8 mouse cellular contexts compared by ENCODE assay signal in the genomic region with DNA sequence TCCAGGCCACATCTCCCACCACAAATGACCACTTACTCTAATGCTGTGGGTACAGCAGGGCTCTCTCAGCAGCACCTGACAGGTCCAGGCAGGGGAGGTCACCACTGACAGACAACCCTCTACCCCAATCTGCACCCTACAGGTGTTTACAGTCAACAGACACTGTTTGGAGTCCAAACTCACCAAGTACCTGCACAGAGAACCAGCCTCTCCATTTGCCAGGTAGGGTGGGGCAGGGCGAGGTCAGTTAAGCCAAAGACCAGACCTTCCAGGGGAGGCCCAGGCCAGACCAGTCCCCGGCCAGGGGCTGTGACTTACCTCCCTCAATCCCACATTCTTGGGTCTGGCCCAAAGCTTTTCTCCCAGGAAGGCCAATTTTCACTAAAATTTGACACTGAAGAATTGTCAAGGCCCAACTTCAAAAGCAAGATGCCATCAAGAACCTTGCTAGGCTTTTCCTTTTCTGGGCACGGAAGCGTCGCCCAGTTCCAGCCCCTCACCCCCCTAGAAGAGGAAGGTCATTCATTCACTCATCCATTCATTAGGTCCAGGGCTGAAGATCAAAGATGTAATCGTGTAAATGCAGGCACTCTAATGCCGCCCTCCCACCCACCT. TPM values are rescaled to one million over a fixed set of nuclear protein-coding genes. Genes with fewer than 3 reads are reported as not detected.
DNase-seq lines count a peak whose midpoint lies in the region; ATAC-seq and TF ChIP-seq lines count a peak whose summit lies in the region.

No protein-coding gene starts in this region.

- dilution Hi-C loops in CH12.LX (cut with MboI; ENCODE audit: extremely low pct_ligation_motif_present, extremely low pct_unique_long_range_greater_than_20kb, low sequenced_read_pairs), result no loop called here

- peak in 1 of 2 experiments; percentile 32 for DNase-seq in cerebellum, adult 2 months
- DNase-seq in CH12.LX (ENCODE audit: extremely low read depth), result no peak
- no peak for DNase-seq in left cerebral cortex, adult 9 months (ENCODE audit: low spot score in 2 of 2)
- no peak for DNase-seq in thymus, postnatal 25 days

- H3K9me3 ChIP-seq in CH12.LX (replicated peaks; ENCODE audit: low read length), result no peaks in the 10 kb centered on the region
- no peaks in the 10 kb centered on the region for H3K9me3 ChIP-seq in forebrain, embryonic 15.5 days
- no peaks in the 10 kb centered on the region for H3K9me3 ChIP-seq in liver, embryonic 12.5 days (replicated peaks)

- TF ChIP-seq EP300 in CH12.LX (IDR thresholded peaks at IDR 0.05; ENCODE audit: low read length), result no peak

- no peak for ATAC-seq in cerebellum, adult (ENCODE audit: insufficient number of reproducible peaks, low FRiP score, low TSS enrichment)
- ATAC-seq in forebrain, embryonic 15.5 days (replicated peaks), result no peak
- no peak for ATAC-seq in liver, embryonic 12.5 days
- ATAC-seq in monocyte, adult 5-6 weeks (replicated peaks; ENCODE audit: insufficient number of reproducible peaks, low FRiP score, low TSS enrichment, poor library complexity, severe bottlenecking), result no peak

- H3K36me3 ChIP-seq in CH12.LX (replicated peaks in 1 of 2; ENCODE audit: control insufficient read depth in 1 of 2, insufficient read depth in 1 of 2, low read length in 1 of 2), result peaks cover 33 to 41% of the 10 kb centered on the region in 2 experiments
- H3K36me3 ChIP-seq in forebrain, embryonic 15.5 days, result peaks cover 16% of the 10 kb centered on the region; the same call in 1 of the 2 replicates
- peaks cover 34% of the 10 kb centered on the region for H3K36me3 ChIP-seq in liver, embryonic 12.5 days

- no peak for TF ChIP-seq RAD21 in CH12.LX (IDR thresholded peaks at IDR 0.05; ENCODE audit: low read depth, low read length)

- no peak for TF ChIP-seq CTCF in cerebellum, adult 2 months (IDR thresholded peaks at IDR 0.05; ENCODE audit: borderline replicate concordance, insufficient read depth, low read depth, low read length)
- no peak for TF ChIP-seq CTCF in CH12.LX (conservative IDR thresholded peaks at IDR 0.05 in 1 of 2, IDR thresholded peaks at IDR 0.05 in 1 of 2; ENCODE audit: low read depth in 2 of 2, low read length in 2 of 2)

- no peak overlapping the region for H3K27ac ChIP-seq in cerebellum, adult 2 months (ENCODE audit: insufficient read depth, low read length)
- no peak overlapping the region for H3K27ac ChIP-seq in CH12.LX (ENCODE audit: insufficient read depth, low read depth)
- peak overlapping the region; percentile 99 for H3K27ac ChIP-seq in forebrain, embryonic 15.5 days (replicated peaks)
- peak overlapping the region; percentile 89 for H3K27ac ChIP-seq in liver, embryonic 12.5 days

- H3K79me2 ChIP-seq in CH12.LX (replicated peaks; ENCODE audit: control insufficient read depth, extremely low read depth, insufficient read depth, poor library complexity, severe bottlenecking), result peaks cover 26% of the 10 kb centered on the region

- H3K4me2 ChIP-seq in CH12.LX (ENCODE audit: insufficient read depth, low read depth, poor library complexity, severe bottlenecking), result peak overlapping the region; percentile 75
- H3K4me2 ChIP-seq in forebrain, embryonic 15.5 days (replicated peaks), result peak overlapping the region; percentile 91
- peak overlapping the region; percentile 88 for H3K4me2 ChIP-seq in liver, embryonic 12.5 days

- TF ChIP-seq POLR2A in cerebellum, adult 2 months (IDR thresholded peaks at IDR 0.05; ENCODE audit: borderline replicate concordance, insufficient read depth, low read length), result no peak
- no peak for TF ChIP-seq POLR2A in CH12.LX (IDR thresholded peaks at IDR 0.05; ENCODE audit: low read depth, low read length)

- H3K4me1 ChIP-seq in cerebellum, adult 2 months (ENCODE audit: control insufficient read depth, insufficient read depth, low read length), result peaks cover 12% of the 10 kb centered on the region
- peaks cover 17 to 56% of the 10 kb centered on the region in 2 experiments for H3K4me1 ChIP-seq in CH12.LX (ENCODE audit: control insufficient read depth in 1 of 2, insufficient read depth in 2 of 2)
- H3K4me1 ChIP-seq in forebrain, embryonic 15.5 days, result peaks cover 36% of the 10 kb centered on the region
- peaks cover 56% of the 10 kb centered on the region for H3K4me1 ChIP-seq in liver, embryonic 12.5 days

- in situ Hi-C loops in CH12.LX (cut with MboI; ENCODE audit: low pct_ligation_motif_present, low pct_unique_long_range_greater_than_20kb, low sequenced_read_pairs), result loop anchor here (5.0 kb wide), 1 partner anchor 129 kb away; no protein-coding TSS in a partner anchor

- H3K9ac ChIP-seq in CH12.LX (ENCODE audit: insufficient read depth, low read depth), result peak overlapping the region; percentile 83
- peak overlapping the region; percentile 96 for H3K9ac ChIP-seq in forebrain, embryonic 15.5 days (replicated peaks)
- H3K9ac ChIP-seq in liver, embryonic 12.5 days, result peak overlapping the region; percentile 95

- WGBS in cerebellum, adult 2 months, result 20% methylated on average over 7 of the region's 7 CpGs
- 54% methylated on average over 7 of the region's 7 CpGs for WGBS in forebrain, embryonic 15.5 days
- WGBS in liver, embryonic 12.5 days (ENCODE audit: insufficient replicate concordance), result 40% methylated on average over 7 of the region's 7 CpGs

- peak overlapping the region; percentile 95 for H3K4me3 ChIP-seq in cerebellum, adult 2 months (replicated peaks; ENCODE audit: insufficient read depth, low read depth, low read length)
- H3K4me3 ChIP-seq in CH12.LX (replicated peaks in 1 of 3; ENCODE audit: low read depth in 2 of 3, low read length in 2 of 3, poor library complexity in 1 of 3), result peak overlapping the region; percentile 78 to 96 (median 84)
- H3K4me3 ChIP-seq in forebrain, embryonic 15.5 days, result peak overlapping the region; percentile 95
- peak overlapping the region; percentile 95 for H3K4me3 ChIP-seq in liver, embryonic 12.5 days

- H3K27me3 ChIP-seq in cerebellum, adult 2 months (ENCODE audit: control insufficient read depth, insufficient read depth, low read length), result no peaks in the 10 kb centered on the region
- no peaks in the 10 kb centered on the region for H3K27me3 ChIP-seq in CH12.LX (replicated peaks)
- H3K27me3 ChIP-seq in forebrain, embryonic 15.5 days, result no peaks in the 10 kb centered on the region
- no peaks in the 10 kb centered on the region for H3K27me3 ChIP-seq in liver, embryonic 12.5 days (replicated peaks)

TF ChIP-seq in CH12.LX, 34 proteins besides CTCF, POLR2A, EP300 and RAD21 (continues in another document):
- TF ChIP-seq MAX (IDR thresholded peaks at IDR 0.05; ENCODE audit: low read length) (no peak), ZNF384 (IDR thresholded peaks at IDR 0.05; ENCODE audit: low read depth, low read length) (no peak), CHD1 (IDR thresholded peaks at IDR 0.05; ENCODE audit: low read depth, low read length) (no peak), MXI1 (IDR thresholded peaks at IDR 0.05; ENCODE audit: low read depth, low read length) (no peak), TBP (conservative IDR thresholded peaks at IDR 0.05; ENCODE audit: low read depth, low read length) (no peak), MAFK (IDR thresholded peaks at IDR 0.05; ENCODE audit: insufficient replicate concordance, low read length) (no peak), ZMIZ1 (IDR thresholded peaks at IDR 0.05; ENCODE audit: low read depth, low read length) (no peak), NELFE (IDR thresholded peaks at IDR 0.05; ENCODE audit: low read depth, low read length) (no peak), HCFC1 (IDR thresholded peaks at IDR 0.05; ENCODE audit: low read depth, low read length) (no peak)

RNA-seq across cellular contexts. Expression of a gene that starts 1.5 kb away (rescaled TPM):
- 2,309 TPM in 2 replicates for polyA plus RNA-seq in cerebellum, adult 2 months (2012; rRNA removed)
- total RNA-seq in CH12.LX (2012; rRNA removed) (79.4 and 83.2 TPM in 2 replicates), CH12.LX (2014; rRNA removed) (41.8 and 49.1 TPM in 2 replicates)
- polyA plus RNA-seq in CH12.LX (2012; ENCODE audit: insufficient read length, low read depth), result 317 and 407 TPM in 2 replicates
- 872 and 917 TPM in 2 replicates for polyA plus RNA-seq in forebrain, embryonic 15.5 days (2015; fragmentation: Nextera tagmentation; extraction: Ambion mirVana)
- 371 and 388 TPM in 2 replicates for polyA plus RNA-seq in liver, embryonic 12.5 days (2016; fragmentation: Nextera tagmentation; extraction: Ambion mirVana)
- total RNA-seq in monocyte, adult 5-6 weeks (2017), result 55.6 to 90.6 TPM (median 83.3 TPM) in 3 replicates

RNA-seq across cellular contexts. Expression of a gene that starts 4.4 kb away (rescaled TPM):
- 37.0 and 40.1 TPM in 2 replicates for polyA plus RNA-seq in cerebellum, adult 2 months (2012; rRNA removed)
- total RNA-seq in CH12.LX (2012; rRNA removed) (0.59 and 0.64 TPM in 2 replicates), CH12.LX (2014; rRNA removed) (not detected in 2 replicates)
- not detected in 2 replicates for polyA plus RNA-seq in CH12.LX (2012; ENCODE audit: insufficient read length, low read depth)
- 28.7 and 31.5 TPM in 2 replicates for polyA plus RNA-seq in forebrain, embryonic 15.5 days (2015; fragmentation: Nextera tagmentation; extraction: Ambion mirVana)
- 20.9 and 22.7 TPM in 2 replicates for polyA plus RNA-seq in liver, embryonic 12.5 days (2016; fragmentation: Nextera tagmentation; extraction: Ambion mirVana)
- total RNA-seq in monocyte, adult 5-6 weeks (2017), result 6.5 to 24.6 TPM (median 24.4 TPM) in 3 replicates

RNA-seq across cellular contexts. Expression of a gene that starts 17.3 kb away (rescaled TPM):
- polyA plus RNA-seq in cerebellum, adult 2 months (2012; rRNA removed), result 39.9 and 41.5 TPM in 2 replicates
- total RNA-seq in CH12.LX (2012; rRNA removed), result 15.3 and 15.9 TPM in 2 replicates
- total RNA-seq in CH12.LX (2014; rRNA removed), result 16.7 and 17.0 TPM in 2 replicates
- 9.6 and 12.2 TPM in 2 replicates for polyA plus RNA-seq in CH12.LX (2012; ENCODE audit: insufficient read length, low read depth)
- polyA plus RNA-seq in forebrain, embryonic 15.5 days (2015; fragmentation: Nextera tagmentation; extraction: Ambion mirVana), result 58.8 and 61.9 TPM in 2 replicates
- polyA plus RNA-seq in liver, embryonic 12.5 days (2016; fragmentation: Nextera tagmentation; extraction: Ambion mirVana), result 31.4 and 34.9 TPM in 2 replicates
- 37.3 to 63.3 TPM (median 46.8 TPM) in 3 replicates for total RNA-seq in monocyte, adult 5-6 weeks (2017)

RNA-seq across cellular contexts. Expression of a gene that starts 37.4 kb away (rescaled TPM):
- polyA plus RNA-seq in cerebellum, adult 2 months (2012; rRNA removed), result 45.6 and 50.3 TPM in 2 replicates
- 4.2 and 4.8 TPM in 2 replicates for total RNA-seq in CH12.LX (2012; rRNA removed)
- 3.5 and 4.5 TPM in 2 replicates for total RNA-seq in CH12.LX (2014; rRNA removed)
- 5.8 and 6.6 TPM in 2 replicates for polyA plus RNA-seq in CH12.LX (2012; ENCODE audit: insufficient read length, low read depth)
- polyA plus RNA-seq in forebrain, embryonic 15.5 days (2015; fragmentation: Nextera tagmentation; extraction: Ambion mirVana), result 18.8 and 19.5 TPM in 2 replicates
- 11.1 and 11.9 TPM in 2 replicates for polyA plus RNA-seq in liver, embryonic 12.5 days (2016; fragmentation: Nextera tagmentation; extraction: Ambion mirVana)
- total RNA-seq in monocyte, adult 5-6 weeks (2017), result 0.68 to 1.0 TPM (median 0.96 TPM) in 3 replicates

RNA-seq across cellular contexts. Expression of a gene that starts 41.3 kb away (rescaled TPM):
- 3.8 and 4.5 TPM in 2 replicates for polyA plus RNA-seq in cerebellum, adult 2 months (2012; rRNA removed)
- total RNA-seq in CH12.LX (2012; rRNA removed), result 0.08 TPM in 2 replicates
- not detected in 2 replicates for total RNA-seq in CH12.LX (2014; rRNA removed)
- 0.10 TPM in 1 of 2 replicates, not detected in the other for polyA plus RNA-seq in CH12.LX (2012; ENCODE audit: insufficient read length, low read depth)
- 4.9 and 5.2 TPM in 2 replicates for polyA plus RNA-seq in forebrain, embryonic 15.5 days (2015; fragmentation: Nextera tagmentation; extraction: Ambion mirVana)
- 2.1 and 2.7 TPM in 2 replicates for polyA plus RNA-seq in liver, embryonic 12.5 days (2016; fragmentation: Nextera tagmentation; extraction: Ambion mirVana)
- total RNA-seq in monocyte, adult 5-6 weeks (2017), result not detected in 3 replicates

Comparison
In these comparisons a context has a peak if more than half of its experiments do, and no peak if none do; other contexts are left out.
1. H3K27ac ChIP-seq: peak in forebrain, embryonic 15.5 days (single experiment) and liver, embryonic 12.5 days (single experiment); none in cerebellum, adult 2 months (single experiment) and CH12.LX (single experiment).
2. RNA of a gene that starts 4.4 kb away (polyA plus RNA-seq): 37.0 to 40.1 TPM in cerebellum, adult 2 months, 28.7 to 31.5 TPM in forebrain, embryonic 15.5 days and 20.9 to 22.7 TPM in liver, embryonic 12.5 days; not detected in CH12.LX; every median in the first group is over 10 times any median in the second.
3. Peak in every context shown above with its lines, with median percentiles within 50 percentile points of each other: H3K4me3 ChIP-seq, H3K4me2 ChIP-seq and H3K9ac ChIP-seq.